Mouse (Mus musculus) heart, postnatal 4 days (tissue): Measurements from ENCODE around the gene Sp2. TPM values are rescaled to one million over a fixed set of nuclear protein-coding genes. Genes with fewer than 3 reads are reported as not detected.

Experiments used
- DNase-seq: peaks from one replicate; pipeline ENCODE4 v3.0.0; 2021
- total RNA-seq, 2 experiments: library from RNA; stranded (reverse); gene quantifications; 2 replicates each; pipeline ENCODE4 v1.2.3; 2021

Gene Sp2
- total RNA-seq, 2 experiments from 2014 or later = 18.8 to 19.3 TPM

- DNase-seq = no peak
Observed at GRCm38 (mm10) chr11:96995836-96996772, 13.3 kb upstream of the Sp2 start.

- no peak for DNase-seq
Observed at GRCm38 (mm10) chr11:96995031-96995430, 12.3 kb upstream of the Sp2 start.

DNA sequence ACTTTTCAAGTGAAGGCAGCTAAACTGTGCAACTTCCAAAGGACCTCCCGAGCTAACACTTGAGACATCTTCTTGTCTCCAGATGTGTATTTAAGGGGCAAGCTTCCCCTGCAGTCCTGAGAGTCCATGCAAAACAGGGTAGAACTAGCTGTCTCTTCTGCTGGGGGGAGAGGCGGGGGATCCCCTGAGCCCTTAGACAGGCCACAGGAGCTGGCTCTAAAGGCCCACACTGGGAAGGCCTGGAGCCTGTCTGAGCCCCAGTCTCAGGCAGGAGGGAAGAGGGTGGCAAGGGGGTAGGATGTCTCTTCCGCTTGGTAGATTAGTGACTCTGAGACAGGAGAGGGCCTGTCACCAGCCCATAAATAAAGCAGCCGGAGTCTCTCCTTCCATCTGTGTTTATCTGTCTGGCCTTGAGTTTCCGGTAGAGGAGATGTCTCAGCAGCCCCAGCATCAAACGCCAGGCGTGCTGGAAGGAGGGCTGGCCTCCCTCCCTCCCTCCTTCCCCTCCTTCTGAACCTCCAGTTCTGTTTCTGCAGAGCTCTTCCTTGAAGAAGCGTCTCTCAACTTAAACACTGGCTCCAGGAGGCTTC, 10.1 kb upstream of the Sp2 start:
- DNase-seq = no peak

DNA sequence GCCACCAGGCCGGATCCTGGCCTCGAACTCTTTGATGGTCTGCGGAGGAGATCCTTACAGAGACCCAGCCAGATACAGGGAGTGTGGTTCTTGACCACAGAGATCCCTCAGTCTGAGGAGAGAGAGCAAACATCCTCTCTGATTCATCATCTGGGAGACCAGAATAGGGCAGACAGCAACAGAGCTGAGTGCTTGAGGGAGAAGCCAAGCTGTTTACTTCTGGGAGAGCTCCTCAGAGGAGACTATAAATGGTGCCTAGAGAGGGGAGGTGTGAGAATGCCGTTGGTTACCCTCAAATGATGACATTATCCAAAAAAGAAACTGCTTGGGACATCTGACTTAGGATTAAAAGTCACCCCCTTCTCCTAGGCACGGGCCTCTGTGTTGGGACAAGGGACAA, 8.7 kb upstream of the Sp2 start:
- DNase-seq = no peak

GRCm38 (mm10) chr11:96987873-96988655, 5.3 kb upstream of the Sp2 start:
- no peak for DNase-seq

DNA sequence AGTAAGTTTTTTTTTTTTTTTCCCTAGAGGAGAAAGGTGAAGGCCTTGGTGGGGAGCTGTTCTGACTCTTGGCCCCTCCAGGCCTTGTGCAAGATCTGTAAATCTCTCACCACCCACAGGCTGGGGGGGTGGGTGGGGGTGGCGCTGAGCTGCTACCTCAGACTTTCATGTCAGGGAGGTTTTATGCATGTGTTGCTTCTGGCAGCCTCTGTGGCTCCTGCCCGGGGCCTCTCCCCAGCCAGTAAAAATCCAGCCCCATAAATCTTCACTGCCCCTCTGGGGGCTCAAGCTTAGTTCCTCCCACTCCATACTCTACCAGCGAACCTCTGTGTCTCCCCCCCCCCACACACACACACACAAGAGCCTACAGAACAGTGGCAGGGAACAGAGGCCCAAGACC, 3.7 kb upstream of the Sp2 start:
- DNase-seq = no peak

DNA sequence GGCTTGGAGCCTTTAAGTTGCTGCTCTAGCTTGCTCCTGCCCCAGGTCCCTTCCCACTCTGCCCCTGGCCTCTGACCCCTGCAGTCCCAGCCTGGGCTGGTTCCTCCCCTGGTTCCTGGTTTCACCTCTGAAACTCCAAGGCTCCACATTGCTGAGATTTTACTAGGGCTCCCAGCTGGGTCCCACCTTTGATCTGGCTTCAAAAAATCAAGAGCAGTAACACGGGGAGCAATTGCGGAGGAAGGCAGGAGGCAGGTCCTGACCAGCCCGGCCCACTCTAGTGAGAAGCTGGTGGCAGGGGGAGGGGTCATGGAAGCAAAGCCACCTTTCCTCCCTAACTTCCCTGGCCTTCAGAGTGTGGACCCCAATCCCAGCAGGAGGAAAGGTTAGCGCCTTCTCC, 2.1 kb upstream of the Sp2 start:
- no peak for DNase-seq

DNA sequence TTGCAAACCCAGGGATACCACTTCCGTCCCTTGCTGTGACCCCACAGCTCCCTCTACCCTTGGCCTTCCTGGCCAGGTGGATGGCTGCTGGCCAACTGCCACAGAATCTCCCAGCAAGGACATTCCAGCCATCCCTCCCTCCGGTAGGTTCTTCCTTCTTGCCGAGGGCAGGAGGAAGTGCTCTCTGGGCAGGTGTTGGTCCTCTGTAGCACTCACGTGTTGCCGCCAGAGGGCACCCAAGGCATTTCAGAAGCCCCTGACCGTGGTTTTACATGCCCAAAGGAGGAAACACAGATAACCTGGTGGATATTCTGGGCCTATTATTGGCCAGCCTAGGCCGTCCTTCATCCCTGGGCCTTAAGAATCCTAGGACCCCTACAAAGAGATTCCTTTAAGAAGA, 404 bp downstream of the Sp2 start:
- DNase-seq = peak; percentile 86

DNA sequence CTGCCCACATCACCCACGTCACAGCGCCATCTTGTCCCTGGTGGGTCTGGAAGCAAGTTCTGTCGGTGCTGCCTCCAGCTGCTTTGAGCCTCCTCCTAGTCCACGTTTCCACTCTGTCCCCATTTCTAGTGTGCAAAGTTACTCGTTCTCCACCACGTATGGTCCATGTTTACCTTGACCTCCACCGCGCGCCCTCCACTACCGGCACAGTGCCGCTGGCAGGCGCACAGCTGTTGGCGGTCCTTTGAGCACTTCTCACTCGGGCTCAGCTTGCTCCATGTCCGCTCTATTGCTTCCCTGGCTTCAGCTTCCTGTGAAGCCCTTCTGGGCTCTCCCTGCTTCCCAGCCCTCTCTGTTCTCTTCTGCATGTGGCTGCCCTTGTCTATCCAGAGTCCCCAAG, 1.3 kb downstream of the Sp2 start:
- DNase-seq = no peak

GRCm38 (mm10) chr11:96980021-96980420, 2.7 kb downstream of the Sp2 start:
- DNase-seq = no peak

DNA sequence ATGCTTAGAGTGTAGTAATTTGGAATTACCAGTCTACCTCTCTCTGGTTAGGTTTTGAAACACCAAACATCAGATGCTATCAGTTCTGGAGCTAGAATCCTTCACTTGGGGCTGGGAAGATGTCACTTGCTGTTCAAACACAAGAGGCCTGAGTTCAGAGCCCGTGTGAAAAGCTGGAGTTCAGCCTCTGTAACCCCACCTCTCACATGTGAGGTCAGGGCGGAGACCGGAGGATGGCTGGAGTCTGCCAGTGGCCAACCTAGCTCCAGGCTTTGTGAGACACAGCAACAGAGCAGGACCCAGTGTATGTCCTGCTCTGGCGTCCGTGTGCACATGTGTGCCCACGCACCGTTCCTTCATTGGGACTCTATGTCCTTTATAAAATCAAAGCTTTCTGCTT, 3.4 kb downstream of the Sp2 start:
- no peak for DNase-seq

GRCm38 (mm10) chr11:96978401-96979246, 4.1 kb downstream of the Sp2 start:
- DNase-seq = no peak

- DNase-seq = peak; percentile 98
Observed at GRCm38 (mm10) chr11:96977606-96978400, 5.0 kb downstream of the Sp2 start.

DNA sequence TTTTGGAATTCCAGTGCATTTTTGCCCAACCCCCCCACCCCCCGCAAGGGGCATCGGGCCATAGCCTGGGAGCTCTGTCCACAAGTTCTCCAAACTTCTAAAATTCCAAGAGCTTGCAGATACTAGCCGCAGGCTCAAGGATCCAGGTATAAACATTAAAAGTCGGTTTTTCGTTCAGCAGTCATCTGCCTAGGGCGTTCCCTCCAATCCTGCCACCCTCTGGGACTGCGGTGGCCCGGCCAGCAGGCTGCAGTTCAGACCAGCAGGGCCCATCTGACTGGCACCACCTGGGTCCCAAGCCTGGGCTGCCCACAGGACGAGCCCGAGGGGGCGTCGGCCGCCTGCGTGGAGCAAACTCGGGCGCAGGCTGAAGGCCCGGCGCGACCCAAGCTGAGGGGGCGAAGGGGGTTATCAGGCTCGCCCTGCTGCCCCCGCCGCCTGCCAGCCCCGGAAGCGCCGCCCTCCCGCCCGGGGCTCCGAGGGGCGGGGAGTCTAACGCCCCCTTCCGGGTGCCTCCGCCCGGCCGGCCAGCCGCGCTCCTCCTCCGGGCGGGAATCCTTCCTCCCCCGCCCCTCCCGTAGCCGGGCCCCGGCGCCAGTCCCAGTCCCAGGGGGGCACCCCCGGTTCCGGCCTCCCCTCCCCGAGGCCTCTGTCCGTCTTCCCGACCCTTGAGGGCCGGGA, 5.7 kb downstream of the Sp2 start:
- peak; percentile 91 for DNase-seq

GRCm38 (mm10) chr11:96976379-96976687, 6.4 kb downstream of the Sp2 start:
- DNase-seq = no peak

DNA sequence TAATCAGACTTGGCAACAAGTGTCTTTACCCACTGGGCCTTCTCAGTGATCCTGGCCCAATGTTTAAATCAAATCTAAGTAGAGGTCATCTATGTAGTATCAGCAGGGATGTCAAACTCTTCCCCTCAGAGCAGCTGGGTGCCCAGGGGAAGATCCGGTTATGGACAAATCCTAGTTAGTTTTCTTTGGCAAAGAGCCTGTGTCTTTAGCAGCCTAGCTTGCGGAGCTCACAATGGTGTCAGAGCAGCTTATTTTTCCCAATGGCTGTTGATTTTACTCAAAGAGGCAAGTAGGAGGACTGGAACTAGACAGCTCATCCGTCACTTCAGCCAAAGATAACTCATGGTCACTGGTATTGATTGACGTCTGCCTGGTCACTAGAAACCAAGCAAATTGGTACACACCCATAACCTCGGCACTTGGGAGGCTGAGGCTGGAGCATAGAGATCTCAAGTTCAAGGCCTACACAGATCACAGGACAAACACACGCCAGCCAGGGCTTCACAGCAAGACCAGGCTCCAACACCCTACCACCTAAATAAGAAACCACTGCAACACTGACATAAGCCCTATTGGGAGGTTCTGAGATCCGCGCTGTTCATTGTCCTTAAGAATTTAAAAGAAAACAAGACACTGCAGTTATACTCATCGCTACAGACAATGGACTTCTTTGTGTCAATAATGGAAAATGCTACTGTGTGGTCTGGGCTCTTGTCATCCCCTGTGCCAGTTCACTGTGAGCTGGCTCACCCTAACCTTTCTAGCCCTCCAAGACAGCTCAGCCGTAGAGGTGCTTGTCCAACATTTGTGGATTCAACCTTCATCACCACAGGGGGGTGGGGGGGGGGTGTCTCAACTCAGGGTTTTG, 7.0 kb downstream of the Sp2 start:
- no peak for DNase-seq

DNA sequence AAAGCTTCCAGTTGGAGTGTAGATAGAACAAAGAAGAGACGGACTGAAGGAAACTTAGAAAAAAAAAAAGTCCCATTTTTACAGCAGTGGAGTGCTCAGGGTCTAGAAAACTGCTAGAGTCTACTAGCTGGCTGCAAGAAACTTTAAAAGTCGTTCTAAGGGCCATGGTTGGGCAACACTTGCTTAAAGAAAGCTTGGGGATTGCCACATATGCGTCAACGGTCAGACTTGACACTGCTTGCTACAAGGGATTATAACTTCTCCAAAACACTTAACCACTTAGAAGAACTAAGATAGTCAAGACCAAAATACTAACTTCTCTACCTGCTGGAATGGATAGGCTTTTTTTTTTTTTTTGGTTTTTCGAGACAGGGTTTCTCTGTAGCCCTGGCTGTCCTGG, 7.9 kb downstream of the Sp2 start:
- no peak for DNase-seq

GRCm38 (mm10) chr11:96973426-96973964, 9.3 kb downstream of the Sp2 start:
- DNase-seq = no peak

DNA sequence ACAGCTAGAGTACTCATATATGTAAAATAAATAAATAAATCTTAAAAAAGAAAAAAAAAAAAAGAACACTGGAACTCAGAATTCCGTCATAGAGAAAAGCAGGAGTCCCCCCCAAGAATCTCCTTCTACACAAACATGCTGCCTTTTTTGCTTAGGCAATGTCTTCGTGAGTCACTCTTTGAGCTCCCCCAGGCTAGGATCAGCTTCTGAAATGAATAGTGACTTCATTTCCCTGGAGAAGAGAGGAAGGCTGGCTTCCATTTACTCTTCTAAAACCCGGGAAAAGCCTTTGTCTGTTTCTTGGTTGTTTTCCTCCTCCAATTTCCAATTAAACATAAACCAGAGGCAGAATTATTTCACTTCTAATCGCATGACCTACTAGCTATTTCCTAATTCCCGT, 9.9 kb downstream of the Sp2 start:
- no peak for DNase-seq

DNA sequence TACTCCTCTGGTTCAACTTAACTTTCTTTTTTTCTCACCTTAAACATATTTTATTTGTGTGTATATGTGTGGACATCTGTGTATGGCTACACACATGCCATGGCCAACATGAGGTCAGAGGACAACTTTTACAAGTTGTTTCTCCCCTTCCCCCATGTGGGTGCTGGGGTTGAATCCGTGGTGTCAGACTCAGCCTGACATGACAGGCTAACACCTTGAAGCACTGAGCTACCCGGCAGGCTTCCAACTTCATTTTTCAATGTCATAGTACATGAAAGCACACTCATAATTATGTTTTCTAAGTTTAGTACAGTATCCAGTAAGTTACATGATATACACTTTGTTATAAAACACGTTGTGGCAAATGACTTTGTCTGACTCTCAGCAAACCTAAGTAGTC, 12.4 kb downstream of the Sp2 start:
- no peak for DNase-seq
